Mouse (Mus musculus) right cerebral cortex, postnatal 10 days (tissue): ENCODE results near the gene Gm20683.

Experiments used
- DNase-seq, 2 experiments: peaks; one replicate each; pipeline ENCODE4 v3.0.0; 2021; ENCODE audit warnings: low spot score in 2 of 2

Gm20683 gene

GRCm38 (mm10) chr17:25841117-25841880 lies at the start of gene Gm20683:
Gene Gm20683, minus strand, starts transcription at chr17:25841763.
- DNase-seq = peak in 1 of 2 experiments; percentile 38

GRCm38 (mm10) chr17:25888837-25889236 lies 47.3 kb upstream of the Gm20683 start:
- DNase-seq = no peak

- no peak for DNase-seq
Measured at GRCm38 (mm10) chr17:25887467-25887866, 45.9 kb upstream of the Gm20683 start.

GRCm38 (mm10) chr17:25886806-25887205 lies 45.2 kb upstream of the Gm20683 start:
- DNase-seq = no peak

- DNase-seq = no peak
Measured at GRCm38 (mm10) chr17:25885636-25886035, 44.1 kb upstream of the Gm20683 start.

- DNase-seq = no peak
Measured at GRCm38 (mm10) chr17:25883824-25884223, 42.3 kb upstream of the Gm20683 start.

- no peak for DNase-seq
Measured at GRCm38 (mm10) chr17:25883268-25883667, 41.7 kb upstream of the Gm20683 start.

- no peak for DNase-seq
Measured at GRCm38 (mm10) chr17:25882306-25882705, 40.7 kb upstream of the Gm20683 start.

GRCm38 (mm10) chr17:25881691-25882090 lies 40.1 kb upstream of the Gm20683 start:
- DNase-seq = no peak

- DNase-seq = no peak
Measured at GRCm38 (mm10) chr17:25880913-25881641, 39.5 kb upstream of the Gm20683 start.

- DNase-seq = no peak
Measured at GRCm38 (mm10) chr17:25880196-25880910, 38.8 kb upstream of the Gm20683 start, which contains the start of gene Wfikkn1. Gene Wfikkn1, minus strand, starts transcription at chr17:25880858.

GRCm38 (mm10) chr17:25879750-25880149 lies 38.2 kb upstream of the Gm20683 start:
- no peak for DNase-seq

GRCm38 (mm10) chr17:25879261-25879660 lies 37.7 kb upstream of the Gm20683 start:
- peak; percentile 63 to 73 for DNase-seq

GRCm38 (mm10) chr17:25878611-25879180 lies 37.1 kb upstream of the Gm20683 start:
- DNase-seq = no peak

GRCm38 (mm10) chr17:25877741-25878610 lies 36.4 kb upstream of the Gm20683 start:
- peak in 1 of 2 experiments; percentile 64 for DNase-seq

GRCm38 (mm10) chr17:25877025-25877424 lies 35.5 kb upstream of the Gm20683 start:
- no peak for DNase-seq

- DNase-seq = no peak
Measured at GRCm38 (mm10) chr17:25876347-25876915, 34.9 kb upstream of the Gm20683 start.

- DNase-seq = peak; percentile 94
Measured at GRCm38 (mm10) chr17:25875171-25876136, 33.9 kb upstream of the Gm20683 start.

GRCm38 (mm10) chr17:25874721-25875170 lies 33.2 kb upstream of the Gm20683 start, which contains the start of gene Mettl26:
Gene Mettl26, plus strand, starts transcription at chr17:25875074.
- DNase-seq = peak; percentile 95 to 96
